Mouse (Mus musculus): ENCODE data around the gene Gm11563.

GRCm38 (mm10) chr11:99657051-99657450 is 1.7 kb downstream of the Gm11563 start:
- TF ChIP-seq CTCF (IDR thresholded peaks at IDR 0.05; ENCODE audit: low read depth, low read length): no peak
- no peak for TF ChIP-seq GATA1 (IDR thresholded peaks at IDR 0.05; ENCODE audit: borderline replicate concordance, low read length)
- TF ChIP-seq TAL1 (conservative IDR thresholded peaks at IDR 0.05; ENCODE audit: low read depth, low read length): no peak

All from G1E (cell line).